Mouse (Mus musculus): ENCODE data around the gene Mcam. TPM values are rescaled to one million over a fixed set of nuclear protein-coding genes. Genes with fewer than 3 reads are reported as not detected.

Mcam gene
- polyA plus RNA-seq, 1 experiment from 2014 or later, result 16.7 TPM

DNA sequence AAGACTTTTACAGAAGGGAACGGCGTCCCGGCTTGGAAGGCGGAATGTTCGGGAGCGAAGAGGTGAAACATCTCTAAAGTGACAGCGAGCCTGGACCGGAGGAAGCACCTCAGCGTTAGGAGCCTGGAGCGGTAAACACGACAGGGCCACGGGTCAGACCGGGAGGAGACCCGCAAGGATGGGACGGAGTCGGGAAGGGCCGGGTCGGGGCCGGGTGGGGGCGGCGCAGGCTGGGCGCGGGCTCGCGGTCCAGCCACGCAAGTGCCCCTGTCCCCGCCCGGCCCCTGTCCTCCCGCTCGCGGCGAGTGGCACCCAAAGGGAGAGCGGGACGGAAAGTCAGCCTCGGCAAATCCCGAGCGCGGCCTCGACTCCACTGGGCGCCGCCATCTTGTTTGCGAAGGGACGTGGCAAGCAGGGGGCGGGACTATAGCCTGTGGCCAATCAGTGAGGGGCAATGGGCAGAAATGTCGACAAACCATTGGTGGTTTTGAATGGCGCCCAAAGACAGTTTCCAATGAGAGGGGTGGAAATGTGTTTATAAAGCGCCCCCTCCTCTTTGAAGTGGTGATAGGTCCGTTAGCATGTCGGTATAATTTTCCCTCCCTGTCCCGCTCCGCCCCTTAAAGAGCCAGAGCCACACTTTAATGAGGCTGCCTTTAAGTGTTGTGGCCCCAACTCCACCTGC lies 21.0 kb upstream of the Mcam start, which contains the start of the genes Gm49380 and Rnf26:
TSS of gene Gm49380 (minus strand) at position 396 of the 685 bp plus-strand sequence.
TSS of gene Rnf26 (minus strand) at position 413 of the 685 bp plus-strand sequence.
- ATAC-seq, result peak; percentile 97
- WGBS, result under 1% methylated on average over 50 of the region's 51 CpGs

DNA sequence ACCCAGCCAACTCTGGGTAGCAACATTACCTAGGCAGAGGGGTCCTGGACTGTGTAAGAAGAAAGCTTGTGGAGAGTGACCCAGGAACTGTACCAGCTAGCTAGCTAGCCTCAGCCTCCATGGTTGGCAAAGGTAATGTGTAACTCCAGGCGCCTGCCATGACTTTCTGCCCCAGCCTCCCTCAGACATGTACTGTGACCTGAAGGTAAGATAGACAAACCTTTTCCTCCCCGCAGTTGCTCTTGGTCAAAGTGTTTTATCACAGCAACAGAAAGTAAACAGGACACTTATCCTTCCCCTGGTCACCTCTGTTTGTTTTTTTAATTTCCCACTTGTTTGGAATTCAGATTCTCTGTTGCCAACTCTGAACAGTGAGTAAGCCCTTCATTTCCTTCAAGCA lies 19.8 kb upstream of the Mcam start:
- WGBS, result 93% methylated on average over 2 of the region's 2 CpGs
- Histone ChIP-seq H3K9ac (no peak overlapping the region), H3K4me1 (peaks cover 34% of the 10 kb centered on the region), H3K36me3 (ENCODE audit: poor library complexity, severe bottlenecking) (no peaks in the 10 kb centered on the region), H3K4me2 (no peak overlapping the region), H3K27ac (no peak overlapping the region), H3K4me3 (no peak overlapping the region), H3K27me3 (no peaks in the 10 kb centered on the region), H3K9me3 (replicated peaks) (peaks cover 3% of the 10 kb centered on the region; the same call in 1 of the 2 replicates)
- no peak for ATAC-seq

More for the DNA sequence above, 21.0 kb upstream of the Mcam start, which contains the start of the genes Gm49380 and Rnf26:
- Histone ChIP-seq H3K36me3 (ENCODE audit: poor library complexity, severe bottlenecking) (peaks cover 6% of the 10 kb centered on the region; the same call in 1 of the 2 replicates), H3K9me3 (replicated peaks) (no peaks in the 10 kb centered on the region), H3K27me3 (no peaks in the 10 kb centered on the region), H3K9ac (peak within 1 kb of the TSS; percentile 84), H3K4me3 (peak within 1 kb of the TSS; percentile 74), H3K4me2 (peak within 1 kb of the TSS; percentile 65), H3K4me1 (peaks cover 46% of the 10 kb centered on the region), H3K27ac (peak within 1 kb of the TSS; percentile 48; the same call in 1 of the 2 replicates)

- H3K27me3 ChIP-seq, result no peaks in the 10 kb centered on the region
- 93% methylated on average over 9 of the region's 9 CpGs for WGBS
- H3K27ac ChIP-seq, result no peak overlapping the region
- H3K4me3 ChIP-seq, result no peak overlapping the region
- no peak overlapping the region for H3K4me2 ChIP-seq
- peaks cover 23% of the 10 kb centered on the region for H3K4me1 ChIP-seq
- no peak overlapping the region for H3K9ac ChIP-seq
- H3K9me3 ChIP-seq (replicated peaks), result peaks cover 3% of the 10 kb centered on the region; the same call in 1 of the 2 replicates
- ATAC-seq, result no peak
- H3K36me3 ChIP-seq (ENCODE audit: poor library complexity, severe bottlenecking), result no peaks in the 10 kb centered on the region
Observed at GRCm38 (mm10) chr9:44115599-44115998, 18.7 kb upstream of the Mcam start.

GRCm38 (mm10) chr9:44116182-44116581 lies 18.1 kb upstream of the Mcam start:
- Histone ChIP-seq H3K27me3 (no peaks in the 10 kb centered on the region), H3K9ac (no peak overlapping the region), H3K4me3 (no peak overlapping the region), H3K27ac (no peak overlapping the region), H3K9me3 (replicated peaks) (peaks cover 3% of the 10 kb centered on the region; the same call in 1 of the 2 replicates), H3K4me1 (peaks cover 19% of the 10 kb centered on the region), H3K36me3 (ENCODE audit: poor library complexity, severe bottlenecking) (no peaks in the 10 kb centered on the region), H3K4me2 (no peak overlapping the region)
- no peak for ATAC-seq
- WGBS, result 92% methylated on average over 4 of the region's 4 CpGs

GRCm38 (mm10) chr9:44119011-44119410 lies 15.3 kb upstream of the Mcam start:
- Histone ChIP-seq H3K9ac (no peak overlapping the region), H3K27me3 (no peaks in the 10 kb centered on the region), H3K4me3 (no peak overlapping the region), H3K36me3 (ENCODE audit: poor library complexity, severe bottlenecking) (no peaks in the 10 kb centered on the region), H3K27ac (no peak overlapping the region), H3K9me3 (replicated peaks) (peaks cover 3% of the 10 kb centered on the region; the same call in 1 of the 2 replicates), H3K4me2 (no peak overlapping the region), H3K4me1 (peaks cover 2% of the 10 kb centered on the region; the same call in 1 of the 2 replicates)
- 47% methylated on average over 5 of the region's 5 CpGs for WGBS
- no peak for ATAC-seq

DNA sequence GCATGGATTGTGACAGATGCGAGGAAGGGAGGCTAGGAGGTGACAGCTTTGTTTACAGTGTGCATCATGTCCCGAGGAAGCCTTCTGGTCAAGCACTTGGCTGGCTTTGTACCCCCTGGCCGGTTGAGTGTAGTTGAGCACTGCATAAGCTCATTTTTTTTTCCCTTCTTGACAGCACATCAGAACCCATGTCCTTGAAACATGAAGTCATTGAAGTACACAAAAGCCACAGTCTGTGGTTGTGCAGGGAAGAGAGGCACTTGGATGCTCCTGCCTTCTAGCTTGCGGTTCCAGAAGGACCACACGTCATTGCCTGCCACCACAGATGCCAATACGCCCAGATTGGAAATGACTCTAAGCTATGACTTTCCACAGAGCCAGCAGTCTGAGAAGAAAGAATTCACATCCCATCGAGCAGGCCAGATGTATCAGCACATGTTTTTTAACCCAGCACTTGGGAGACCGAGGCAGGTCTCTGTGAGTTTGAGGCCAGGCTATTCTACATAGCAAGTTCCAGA lies 14.3 kb upstream of the Mcam start:
- no peak overlapping the region for H3K4me2 ChIP-seq
- peaks cover 3% of the 10 kb centered on the region; the same call in 1 of the 2 replicates for H3K9me3 ChIP-seq (replicated peaks)
- H3K27me3 ChIP-seq, result no peaks in the 10 kb centered on the region
- no peaks in the 10 kb centered on the region for H3K36me3 ChIP-seq (ENCODE audit: poor library complexity, severe bottlenecking)
- H3K4me3 ChIP-seq, result no peak overlapping the region
- no peak for ATAC-seq
- H3K9ac ChIP-seq, result no peak overlapping the region
- WGBS, result 83% methylated on average over 8 of the region's 8 CpGs
- H3K4me1 ChIP-seq, result 0 out of 2 replicates have a peak, but pooled peaks cover 1% of the 10 kb centered on the region
- H3K27ac ChIP-seq, result no peak overlapping the region

GRCm38 (mm10) chr9:44124317-44124716 lies 10.0 kb upstream of the Mcam start:
- H3K27me3 ChIP-seq, result peaks cover 6% of the 10 kb centered on the region; the same call in 1 of the 2 replicates
- no peaks in the 10 kb centered on the region for H3K36me3 ChIP-seq (ENCODE audit: poor library complexity, severe bottlenecking)
- H3K4me1 ChIP-seq, result peaks cover 18% of the 10 kb centered on the region
- H3K4me3 ChIP-seq, result no peak overlapping the region
- H3K4me2 ChIP-seq, result no peak overlapping the region
- no peak overlapping the region for H3K9ac ChIP-seq
- no peak overlapping the region for H3K27ac ChIP-seq
- ATAC-seq, result no peak
- H3K9me3 ChIP-seq (replicated peaks), result no peaks in the 10 kb centered on the region
- 70% methylated on average over 6 of the region's 6 CpGs for WGBS

GRCm38 (mm10) chr9:44125026-44125425 lies 9.2 kb upstream of the Mcam start:
- 68% methylated on average over 5 of the region's 5 CpGs for WGBS
- Histone ChIP-seq H3K4me1 (peaks cover 23% of the 10 kb centered on the region), H3K9ac (no peak overlapping the region), H3K4me3 (no peak overlapping the region), H3K27ac (no peak overlapping the region), H3K9me3 (replicated peaks) (no peaks in the 10 kb centered on the region), H3K36me3 (ENCODE audit: poor library complexity, severe bottlenecking) (no peaks in the 10 kb centered on the region), H3K4me2 (no peak overlapping the region), H3K27me3 (peaks cover 6% of the 10 kb centered on the region; the same call in 1 of the 2 replicates)
- ATAC-seq, result no peak

DNA sequence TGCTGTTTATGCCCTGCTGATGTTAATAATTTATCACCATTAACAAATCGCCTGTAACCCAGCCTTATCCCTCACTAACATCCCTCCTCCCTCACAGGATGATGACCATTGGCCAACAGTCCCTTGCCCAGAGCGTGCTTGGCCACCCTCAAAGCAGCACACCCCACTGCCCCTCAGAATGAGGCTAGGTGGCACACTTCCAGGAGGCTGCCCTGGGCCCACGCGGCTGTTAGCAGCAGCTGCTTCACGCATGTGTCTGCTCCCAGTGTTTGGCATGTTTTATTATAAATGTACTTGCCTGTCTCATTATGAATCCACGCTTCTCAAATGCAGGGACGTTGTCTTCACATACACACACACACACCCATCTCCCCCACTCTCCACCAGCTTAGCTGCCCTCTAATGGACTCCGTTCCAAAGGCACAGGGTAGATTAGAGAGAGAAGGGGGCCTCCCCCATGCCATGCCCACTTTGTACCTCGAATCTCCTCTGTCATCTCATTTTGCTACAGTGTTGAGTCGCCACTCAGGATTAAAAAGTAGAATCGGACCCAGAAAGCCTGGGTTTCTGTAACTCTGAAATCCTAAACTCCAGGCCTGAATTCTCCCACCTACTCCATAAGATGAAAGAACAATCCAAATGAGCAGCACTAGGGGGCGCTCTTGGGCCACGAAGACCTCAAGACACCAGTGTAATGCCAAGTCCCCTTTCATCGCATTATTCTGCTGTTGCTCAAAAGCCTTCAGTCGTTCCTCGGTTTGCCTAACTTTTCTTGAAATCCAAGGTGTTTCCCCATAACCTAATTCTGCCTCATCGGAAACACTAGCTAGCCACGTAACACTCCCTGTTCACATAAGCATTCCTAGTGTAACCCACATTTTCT lies 8.5 kb upstream of the Mcam start:
- ATAC-seq, result peak; percentile 70
- no peak overlapping the region for H3K4me3 ChIP-seq

DNA sequence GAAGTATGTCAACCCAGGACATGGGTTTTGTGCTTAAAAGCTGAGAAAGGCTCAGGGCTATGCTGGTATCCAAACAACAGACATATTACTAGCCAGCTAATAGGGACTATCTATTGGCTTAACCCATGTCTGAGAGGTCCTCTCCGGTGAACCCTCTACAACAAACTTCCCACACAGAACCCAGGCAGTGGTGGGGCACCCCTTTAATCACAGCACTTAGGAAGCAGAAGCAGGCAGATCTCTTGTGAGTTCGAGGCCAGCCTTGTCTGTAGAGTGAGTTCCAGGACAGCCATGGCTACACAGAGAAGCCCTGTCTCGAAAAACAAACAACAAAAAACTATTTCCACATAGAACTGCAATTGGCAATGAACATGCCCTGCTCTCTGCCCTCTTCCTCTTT lies 7.5 kb upstream of the Mcam start:
- H3K36me3 ChIP-seq (ENCODE audit: poor library complexity, severe bottlenecking), result no peaks in the 10 kb centered on the region
- H3K27me3 ChIP-seq, result peaks cover 15% of the 10 kb centered on the region; the same call in 1 of the 2 replicates
- no peaks in the 10 kb centered on the region for H3K9me3 ChIP-seq (replicated peaks)
- no peak overlapping the region for H3K9ac ChIP-seq
- H3K4me3 ChIP-seq, result no peak overlapping the region
- no peak for ATAC-seq
- WGBS, result 89% methylated on average over 3 of the region's 3 CpGs
- no peak overlapping the region for H3K4me2 ChIP-seq
- H3K4me1 ChIP-seq, result peaks cover 37% of the 10 kb centered on the region
- H3K27ac ChIP-seq, result no peak overlapping the region

More for the DNA sequence above, 8.5 kb upstream of the Mcam start:
- Histone ChIP-seq H3K4me1 (peaks cover 31% of the 10 kb centered on the region), H3K4me2 (peak overlapping the region; percentile 34), H3K9me3 (replicated peaks) (no peaks in the 10 kb centered on the region), H3K36me3 (ENCODE audit: poor library complexity, severe bottlenecking) (no peaks in the 10 kb centered on the region), H3K27ac (no peak overlapping the region), H3K27me3 (peaks cover 6% of the 10 kb centered on the region; the same call in 1 of the 2 replicates), H3K9ac (0 out of 2 replicates have a peak overlapping the region, but pooled peaks have one; percentile 2)
- 34% methylated on average over 18 of the region's 18 CpGs for WGBS

DNA sequence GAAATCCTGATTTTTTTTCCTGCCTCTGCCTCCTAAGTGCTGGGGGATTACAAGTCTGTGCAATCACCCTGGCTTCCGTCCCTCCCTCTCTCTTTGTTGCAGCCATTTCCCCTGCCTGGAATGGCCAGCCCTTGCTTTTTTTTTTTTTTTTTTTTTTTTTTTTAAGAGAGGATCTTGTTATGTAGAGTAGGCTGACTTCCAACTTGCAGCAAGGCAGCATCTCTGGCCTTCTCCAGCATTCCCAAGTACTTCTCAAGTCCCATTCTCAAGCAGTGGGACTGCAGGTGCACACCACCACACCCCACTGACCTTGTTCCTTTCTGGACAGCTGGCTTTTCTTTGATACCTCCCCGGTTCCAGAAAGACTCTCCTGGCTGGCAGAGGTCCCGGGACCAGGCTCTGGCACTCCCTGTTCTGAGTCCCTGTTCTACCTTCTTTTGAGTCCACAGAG lies 6.9 kb upstream of the Mcam start:
- Histone ChIP-seq H3K27me3 (peaks cover 18% of the 10 kb centered on the region; the same call in 1 of the 2 replicates), H3K4me3 (no peak overlapping the region), H3K4me1 (peaks cover 37% of the 10 kb centered on the region), H3K4me2 (no peak overlapping the region), H3K9ac (no peak overlapping the region), H3K36me3 (ENCODE audit: poor library complexity, severe bottlenecking) (no peaks in the 10 kb centered on the region), H3K9me3 (replicated peaks) (no peaks in the 10 kb centered on the region), H3K27ac (no peak overlapping the region)
- WGBS, result 53% methylated on average over 3 of the region's 3 CpGs
- no peak for ATAC-seq

All from forebrain, embryonic 13.5 days (tissue).